Mouse (Mus musculus) ZHBTc4 (cell line): ENCODE measurements around the gene Tex26.

Experiments used
- DNase-seq: peaks from one replicate; pipeline ENCODE4 v3.0.0-alpha.2; 2011; ENCODE audit warnings: low read depth, low spot score

Gene Tex26

GRCm38 (mm10) chr5:149439531-149440179, at the start of gene Tex26:
TSS of gene Tex26 (plus strand) at chr5:149439660.
- peak; percentile 94 for DNase-seq

GRCm38 (mm10) chr5:149391574-149392375, 47.7 kb upstream of the Tex26 start:
- no peak for DNase-seq

DNA sequence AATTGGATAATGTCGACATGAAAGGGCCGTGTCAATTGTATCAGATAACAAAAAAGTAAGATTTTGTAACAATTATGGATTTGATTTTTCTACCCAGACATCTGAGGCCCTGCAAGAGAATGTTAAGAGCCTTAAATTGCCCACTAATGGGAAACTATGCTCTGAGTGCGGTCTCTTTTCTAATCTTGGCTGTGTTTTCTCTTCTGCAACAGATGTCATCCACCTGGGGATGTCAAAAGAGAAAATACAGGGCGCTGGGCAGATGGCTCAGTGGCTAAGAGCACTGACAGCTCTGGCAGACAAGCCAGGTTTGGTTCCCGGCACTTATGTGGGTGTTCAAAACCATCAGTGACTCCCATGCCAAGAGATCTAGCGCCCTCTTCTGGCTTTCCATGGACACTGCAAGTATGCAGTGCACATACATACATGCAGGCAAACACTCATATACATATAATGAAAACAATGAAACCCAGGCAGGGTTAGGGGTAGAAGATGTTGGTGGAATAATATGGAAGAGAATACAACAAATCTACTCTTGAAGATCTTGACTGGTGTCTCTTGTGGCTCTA, 47.0 kb upstream of the Tex26 start:
- DNase-seq = peak; percentile 69

GRCm38 (mm10) chr5:149401446-149401975, 37.9 kb upstream of the Tex26 start:
- DNase-seq = no peak

- no peak for DNase-seq
These were observed 37.4 kb upstream of the Tex26 start for GRCm38 (mm10) chr5:149402029-149402428.

DNA sequence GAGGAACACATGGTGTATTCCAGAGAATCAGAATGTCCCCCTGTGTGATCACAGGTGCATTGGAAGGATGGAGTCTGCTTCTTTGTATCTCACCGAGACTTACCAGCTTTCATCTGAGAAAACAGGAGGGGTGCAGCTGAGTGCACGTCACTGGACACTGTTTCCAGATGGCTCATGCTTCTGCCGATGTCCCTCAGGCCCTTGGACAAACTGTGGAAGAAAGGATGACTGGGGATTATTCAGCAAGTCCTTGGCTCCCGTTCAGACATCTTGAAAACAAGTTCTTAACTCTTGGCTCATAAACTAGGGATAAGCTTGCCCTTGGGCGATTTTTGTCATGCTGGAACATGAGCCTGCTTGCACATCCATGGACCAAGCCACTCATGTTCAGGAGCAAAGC, 36.1 kb upstream of the Tex26 start:
- DNase-seq = no peak

- DNase-seq = peak; percentile 51
These were observed 34.8 kb upstream of the Tex26 start for GRCm38 (mm10) chr5:149404710-149405109.

DNA sequence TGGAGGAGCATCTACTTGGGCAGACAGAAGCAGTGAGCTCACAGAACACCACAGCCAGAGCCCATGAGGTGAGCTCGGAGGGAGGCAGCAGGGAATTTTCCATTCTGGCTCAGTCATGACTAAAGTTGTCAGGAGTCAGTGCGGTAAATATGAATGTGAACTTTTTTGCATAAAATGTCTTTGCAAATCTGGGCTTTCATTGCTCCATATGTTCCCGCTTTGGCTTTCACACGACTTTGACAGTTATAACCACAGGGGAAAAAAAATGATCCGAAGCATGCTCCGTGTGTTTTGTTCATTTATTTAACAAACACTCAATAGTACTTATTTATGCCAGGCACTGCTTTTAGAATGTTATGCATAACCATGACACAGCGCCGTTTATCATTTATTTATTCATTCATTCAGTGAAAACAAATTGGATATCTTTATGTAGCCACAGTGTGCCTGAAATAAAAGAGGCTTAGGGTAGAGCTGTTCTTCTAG, 32.6 kb upstream of the Tex26 start:
- DNase-seq = no peak

GRCm38 (mm10) chr5:149409502-149409901, 30.0 kb upstream of the Tex26 start:
- DNase-seq = no peak

GRCm38 (mm10) chr5:149411509-149412193, 27.8 kb upstream of the Tex26 start, which contains the start of gene Medag:
TSS of gene Medag (plus strand) at chr5:149411749.
- peak; percentile 18 for DNase-seq

GRCm38 (mm10) chr5:149412194-149412575, 27.3 kb upstream of the Tex26 start:
- DNase-seq = no peak

- DNase-seq = no peak
These were observed 26.8 kb upstream of the Tex26 start for GRCm38 (mm10) chr5:149412671-149413070.

GRCm38 (mm10) chr5:149414369-149415167, 24.9 kb upstream of the Tex26 start:
- DNase-seq = no peak

GRCm38 (mm10) chr5:149417381-149417780, 22.1 kb upstream of the Tex26 start:
- DNase-seq = peak; percentile 53

DNA sequence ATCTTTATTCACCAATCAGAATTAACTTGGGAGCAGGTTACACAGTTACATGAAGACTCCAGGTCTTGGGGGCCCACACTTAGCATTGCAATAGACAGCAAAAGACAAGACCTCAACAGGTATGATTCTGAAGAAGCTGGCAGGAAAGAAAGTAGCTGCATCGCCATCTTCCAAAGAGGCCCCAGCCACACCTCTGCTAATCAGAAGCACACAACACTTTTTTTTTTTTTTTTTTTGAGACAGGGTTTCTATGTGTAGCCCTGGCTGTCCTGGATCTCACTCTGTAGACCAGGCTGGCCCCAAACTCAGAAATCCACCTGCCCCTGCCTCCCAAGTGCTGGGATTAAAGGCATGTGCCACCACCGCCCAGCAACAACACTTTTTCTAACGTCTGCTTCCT, 12.9 kb upstream of the Tex26 start:
- DNase-seq = no peak

DNA sequence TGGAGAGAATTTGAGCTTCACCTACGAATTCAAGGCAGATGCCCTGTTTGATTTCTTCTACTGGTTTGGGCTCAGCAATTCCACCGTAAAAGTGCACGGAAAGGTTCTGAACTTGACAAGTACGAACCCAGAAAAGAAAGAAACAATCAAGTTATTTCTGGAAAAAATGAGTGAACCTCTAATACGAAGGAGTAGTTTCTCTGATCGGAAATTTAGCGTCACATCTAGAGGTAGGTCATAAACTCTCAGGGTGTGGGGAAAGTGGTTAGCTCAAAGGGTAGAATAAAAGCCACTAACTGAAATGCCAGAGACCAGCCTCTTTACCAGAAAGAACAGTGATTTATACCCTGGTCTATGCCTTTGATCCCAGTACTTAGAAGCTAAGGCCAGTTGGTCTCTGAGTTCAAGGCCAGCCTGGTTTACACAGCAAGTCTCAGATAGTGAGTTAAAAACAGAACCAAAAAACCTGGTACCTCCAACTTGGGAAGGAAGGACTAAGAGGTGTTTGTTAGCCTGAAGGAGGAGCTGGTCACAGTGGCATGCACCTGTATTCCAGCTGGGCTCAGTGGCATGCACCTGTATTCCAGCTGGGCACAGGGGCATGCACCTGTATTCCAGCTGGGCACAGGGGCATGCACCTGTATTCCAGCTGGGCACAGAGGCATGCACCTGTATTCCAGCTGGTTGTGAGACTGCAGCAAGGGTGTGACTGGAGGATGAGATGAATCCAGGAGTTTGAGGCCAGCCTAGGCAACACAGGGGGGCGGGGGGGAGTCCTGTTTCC, 12.0 kb upstream of the Tex26 start:
- DNase-seq = no peak

- no peak for DNase-seq
These were observed 11.1 kb upstream of the Tex26 start for GRCm38 (mm10) chr5:149428347-149428746.

GRCm38 (mm10) chr5:149428810-149429255, 10.6 kb upstream of the Tex26 start:
- DNase-seq = no peak

GRCm38 (mm10) chr5:149429541-149429940, 9.9 kb upstream of the Tex26 start:
- DNase-seq = no peak

GRCm38 (mm10) chr5:149430943-149431342, 8.5 kb upstream of the Tex26 start:
- DNase-seq = no peak
